Mouse (Mus musculus) C2C12 (cell line): ENCODE results near the gene Ercc5. TPM values are rescaled to one million over a fixed set of nuclear protein-coding genes. Genes with fewer than 3 reads are reported as not detected.

Experiments used
- H3K27me3 ChIP-seq: one replicate; pipeline ENCODE4 v1.6.1; 2011; ENCODE audit not compliant: control insufficient read depth, insufficient read depth, insufficient read length
- H3K36me3 ChIP-seq: one replicate; pipeline ENCODE4 v1.6.1; 2011; ENCODE audit not compliant: control insufficient read depth, insufficient read depth
- H3K4me3 ChIP-seq: one replicate; pipeline ENCODE4 v1.5.1; 2011; ENCODE audit warnings: mild to moderate bottlenecking, control low read depth; ENCODE audit not compliant: poor library complexity, insufficient read depth, severe bottlenecking
- H3K79me2 ChIP-seq: one replicate; pipeline ENCODE4 v1.6.1; 2011; ENCODE audit not compliant: control insufficient read depth, insufficient read depth
- H3K79me3 ChIP-seq: one replicate; pipeline ENCODE4 v1.6.1; 2011; ENCODE audit warnings: low read depth, control low read depth
- H3ac ChIP-seq: one replicate; pipeline ENCODE3; 2011; ENCODE audit warnings: low read depth; ENCODE audit not compliant: control insufficient read depth, insufficient read length
- CEBPB ChIP-seq: IDR thresholded peaks from one replicate; pipeline ENCODE4 v1.6.1; 2011; ENCODE audit warnings: low read depth, mild to moderate bottlenecking, control low read depth, moderate library complexity
- CTCF ChIP-seq: IDR thresholded peaks from one replicate; pipeline ENCODE4 v1.5.1; 2011; ENCODE audit not compliant: control insufficient read depth, insufficient read depth, insufficient read length
- FOSL1 ChIP-seq: IDR thresholded peaks from one replicate; pipeline ENCODE4 v1.8.0; 2011; ENCODE audit warnings: mild to moderate bottlenecking, low read length; ENCODE audit not compliant: poor library complexity, insufficient read depth, severe bottlenecking
- MAX ChIP-seq: IDR thresholded peaks from one replicate; pipeline ENCODE4 v1.6.1; 2011; ENCODE audit warnings: mild to moderate bottlenecking, control low read depth
- MYOD1 ChIP-seq: IDR thresholded peaks from one replicate; pipeline ENCODE4 v1.6.1; 2011; ENCODE audit warnings: low read depth; ENCODE audit not compliant: control insufficient read depth, insufficient read length
- MYOG ChIP-seq: IDR thresholded peaks from one replicate; pipeline ENCODE4 v1.6.1; 2011; ENCODE audit not compliant: control insufficient read depth, insufficient read length; ENCODE audit errors: extremely low read depth
- USF1 ChIP-seq: IDR thresholded peaks from one replicate; pipeline ENCODE4 v1.6.1; 2011; ENCODE audit warnings: low read depth, mild to moderate bottlenecking, control low read depth, moderate library complexity
- polyA plus RNA-seq: library from polyadenylated mRNA; unstranded; fragments of >200 nt; fragmentation: generic; extraction: Trizol; gene quantifications from one replicate; pipeline ENCODE4 v1.2.1, GENCODE M21; 2012; ENCODE audit warnings: missing spikeins

The Ercc5 gene
- polyA plus RNA-seq, 1 experiment = 4.4 TPM

- H3K27me3 ChIP-seq = no peaks in the 10 kb centered on the region
- peak within 1 kb of the TSS; percentile 95 for H3ac ChIP-seq
- peak within 1 kb of the TSS; percentile 81 for H3K4me3 ChIP-seq
- H3K36me3 ChIP-seq = peaks cover 35% of the 10 kb centered on the region
- H3K79me3 ChIP-seq = peaks cover 21% of the 10 kb centered on the region
- peaks cover 51% of the 10 kb centered on the region for H3K79me2 ChIP-seq
- no peak for TF ChIP-seq MYOD1
- TF ChIP-seq MAX = peak; percentile 69
- no peak for TF ChIP-seq FOSL1
- TF ChIP-seq MYOG = no peak
- TF ChIP-seq USF1 = peak; percentile 61
- TF ChIP-seq CEBPB = no peak
- no peak for TF ChIP-seq CTCF
Observed at GRCm38 (mm10) chr1:44118239-44119054, 29.1 kb upstream of the Ercc5 start, which contains the start of the genes Kdelc1 and Bivm. TSS of gene Kdelc1 (minus strand) at chr1:44118808. TSS of gene Bivm (plus strand) at chr1:44118957.

DNA sequence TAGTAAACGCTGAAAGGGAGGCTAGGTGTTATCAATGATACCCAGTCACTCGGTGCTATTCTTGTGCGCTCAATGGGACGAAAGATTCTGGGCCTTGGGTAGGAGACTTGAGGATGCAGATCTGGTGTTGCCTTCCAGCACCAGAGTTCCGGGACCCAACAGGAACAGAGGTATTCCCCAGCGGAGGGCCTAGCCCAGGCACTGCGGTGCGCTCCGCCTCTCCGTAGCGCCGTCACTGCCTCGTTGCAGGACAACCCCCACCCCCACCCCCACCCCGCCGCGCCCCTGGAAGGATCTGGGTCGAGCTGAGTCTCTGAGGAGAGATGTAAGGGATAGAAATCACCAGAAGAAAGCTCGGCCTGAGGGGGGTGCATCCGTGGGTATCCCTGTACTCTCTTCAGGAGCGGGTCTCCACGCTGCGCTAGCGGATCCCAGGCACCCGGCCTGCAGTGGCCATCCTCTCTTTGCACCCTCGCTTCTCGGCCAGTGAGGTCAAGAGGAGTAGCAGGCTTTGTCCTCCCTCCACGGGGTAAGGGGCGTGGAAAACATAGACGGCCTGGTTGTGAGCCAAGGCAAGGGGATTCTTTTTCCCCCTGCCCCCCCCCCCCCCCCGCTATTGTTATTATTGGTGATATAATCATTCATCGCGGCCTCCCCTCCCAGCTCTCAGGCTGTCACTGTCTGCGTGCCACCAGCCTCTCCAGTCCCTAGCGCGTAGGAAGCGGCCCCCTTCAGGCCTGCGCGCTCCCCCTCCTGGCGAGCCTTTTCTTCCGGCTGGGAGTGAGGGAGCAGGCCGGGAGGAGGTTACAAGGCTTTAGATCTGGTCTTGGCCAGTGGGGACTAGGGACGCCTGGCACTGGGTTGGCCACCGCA is 28.1 kb upstream of the Ercc5 start:
- Histone ChIP-seq H3K27me3 (no peaks in the 10 kb centered on the region), H3K4me3 (peak overlapping the region; percentile 81), H3ac (peak overlapping the region; percentile 98), H3K79me2 (peaks cover 59% of the 10 kb centered on the region), H3K79me3 (peaks cover 21% of the 10 kb centered on the region), H3K36me3 (peaks cover 25% of the 10 kb centered on the region)
- TF ChIP-seq FOSL1 = no peak
- TF ChIP-seq CTCF = peak; percentile 46

DNA sequence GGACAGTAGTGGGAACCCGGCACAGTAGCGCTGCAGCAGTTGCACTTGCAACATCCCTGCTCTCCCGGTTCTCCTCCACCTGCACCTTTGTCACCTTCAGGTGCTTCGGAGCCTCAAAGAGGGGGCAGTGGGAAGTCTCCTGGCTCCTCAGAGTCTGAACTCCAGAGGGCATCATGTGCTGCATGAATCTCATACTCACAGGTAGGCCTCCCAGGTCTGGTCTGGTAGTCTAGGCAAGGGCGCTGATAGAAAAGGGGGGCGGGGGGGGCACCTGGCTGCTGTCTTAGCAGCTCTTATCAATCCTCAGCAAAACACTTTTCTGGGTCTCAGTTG is 27.5 kb upstream of the Ercc5 start:
- Histone ChIP-seq H3K36me3 (peaks cover 19% of the 10 kb centered on the region), H3ac (peak overlapping the region; percentile 98), H3K27me3 (no peaks in the 10 kb centered on the region), H3K79me2 (peaks cover 65% of the 10 kb centered on the region), H3K4me3 (peak overlapping the region; percentile 81), H3K79me3 (peaks cover 21% of the 10 kb centered on the region)
- TF ChIP-seq CEBPB (no peak), USF1 (no peak), FOSL1 (no peak), MYOD1 (no peak), MAX (no peak), MYOG (no peak), CTCF (no peak)

GRCm38 (mm10) chr1:44122256-44122655 is 25.3 kb upstream of the Ercc5 start:
- TF ChIP-seq FOSL1 (no peak), CEBPB (no peak), CTCF (no peak), USF1 (no peak), MYOG (no peak), MAX (no peak), MYOD1 (no peak)
- Histone ChIP-seq H3K36me3 (peaks cover 11% of the 10 kb centered on the region), H3K4me3 (no peak overlapping the region), H3K79me3 (peaks cover 16% of the 10 kb centered on the region), H3ac (no peak overlapping the region), H3K79me2 (peaks cover 60% of the 10 kb centered on the region), H3K27me3 (no peaks in the 10 kb centered on the region)

DNA sequence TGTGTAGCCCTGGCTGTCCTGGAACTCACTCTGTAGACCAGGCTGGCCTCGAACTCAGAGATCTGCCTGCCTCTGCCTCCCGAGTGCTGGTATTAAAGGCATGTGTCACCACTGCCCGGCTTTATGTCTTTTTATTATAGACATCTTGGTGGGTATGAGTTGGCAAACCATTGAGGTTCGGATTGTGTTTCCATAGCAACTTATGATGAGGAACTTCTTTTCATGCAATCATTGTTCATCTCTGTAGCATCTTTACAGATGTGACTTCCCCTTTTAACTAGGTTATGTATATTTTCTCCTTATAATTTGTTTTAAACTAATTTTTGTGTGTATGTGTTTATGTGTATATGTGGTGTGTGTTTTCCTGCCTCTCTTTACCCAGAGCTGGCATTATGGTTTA is 22.0 kb upstream of the Ercc5 start:
- Histone ChIP-seq H3K79me3 (peaks cover 6% of the 10 kb centered on the region), H3K27me3 (no peaks in the 10 kb centered on the region), H3K36me3 (peaks cover 28% of the 10 kb centered on the region), H3ac (no peak overlapping the region), H3K79me2 (peaks cover 39% of the 10 kb centered on the region), H3K4me3 (no peak overlapping the region)
- TF ChIP-seq FOSL1 (no peak), MYOG (no peak), MAX (no peak), CTCF (no peak), USF1 (no peak), CEBPB (no peak), MYOD1 (no peak)
